Mouse (Mus musculus): ENCODE data around the gene Hydin. TPM values are rescaled to one million over a fixed set of nuclear protein-coding genes. Genes with fewer than 3 reads are reported as not detected.

Gene Hydin
- total and polyA plus RNA-seq, 3 experiments, result 9.5 to 17.3 (median 9.8) TPM

- no peak for DNase-seq (ENCODE audit: extremely low read depth)
- no peak overlapping the region for H3K9ac ChIP-seq (ENCODE audit: insufficient read depth, low read depth)
- H3K27ac ChIP-seq (ENCODE audit: insufficient read depth, low read depth), result no peak overlapping the region
- dilution Hi-C loops (cut with MboI; ENCODE audit: extremely low pct_ligation_motif_present, extremely low pct_unique_long_range_greater_than_20kb, low sequenced_read_pairs), result no loop called here
- H3K36me3 ChIP-seq (replicated peaks in 1 of 2; ENCODE audit: control insufficient read depth in 1 of 2, insufficient read depth in 1 of 2, low read length in 1 of 2), result peaks cover 9 to 78% of the 10 kb centered on the region in 2 experiments
- in situ Hi-C loops (cut with MboI; ENCODE audit: low pct_ligation_motif_present, low pct_unique_long_range_greater_than_20kb, low sequenced_read_pairs), result no loop called here
- H3K79me2 ChIP-seq (replicated peaks; ENCODE audit: control insufficient read depth, extremely low read depth, insufficient read depth, poor library complexity, severe bottlenecking), result no peaks in the 10 kb centered on the region
- H3K4me1 ChIP-seq (ENCODE audit: control insufficient read depth in 1 of 2, insufficient read depth in 2 of 2), result peaks cover 12 to 15% of the 10 kb centered on the region in 2 experiments
- peak; percentile 81 for TF ChIP-seq ZNF384 (IDR thresholded peaks at IDR 0.05; ENCODE audit: low read depth, low read length)
- no peak for TF ChIP-seq ELF1 (IDR thresholded peaks at IDR 0.05; ENCODE audit: low read depth, low read length)
- no peak overlapping the region for H3K4me3 ChIP-seq (replicated peaks in 1 of 3; ENCODE audit: low read depth in 2 of 3, low read length in 2 of 3, poor library complexity in 1 of 3)
- no peaks in the 10 kb centered on the region for H3K27me3 ChIP-seq (replicated peaks)
- H3K4me2 ChIP-seq (ENCODE audit: insufficient read depth, low read depth, poor library complexity, severe bottlenecking), result no peak overlapping the region
- H3K9me3 ChIP-seq (replicated peaks; ENCODE audit: low read length), result no peaks in the 10 kb centered on the region
These were observed 164.6 kb downstream of the Hydin start for GRCm38 (mm10) chr8:110431340-110431739.

- H3K79me2 ChIP-seq (replicated peaks; ENCODE audit: control insufficient read depth, extremely low read depth, insufficient read depth, poor library complexity, severe bottlenecking), result no peaks in the 10 kb centered on the region
- dilution Hi-C loops (cut with MboI; ENCODE audit: extremely low pct_ligation_motif_present, extremely low pct_unique_long_range_greater_than_20kb, low sequenced_read_pairs), result no loop called here
These were observed 173.8 kb downstream of the Hydin start for GRCm38 (mm10) chr8:110440528-110440927.

DNA sequence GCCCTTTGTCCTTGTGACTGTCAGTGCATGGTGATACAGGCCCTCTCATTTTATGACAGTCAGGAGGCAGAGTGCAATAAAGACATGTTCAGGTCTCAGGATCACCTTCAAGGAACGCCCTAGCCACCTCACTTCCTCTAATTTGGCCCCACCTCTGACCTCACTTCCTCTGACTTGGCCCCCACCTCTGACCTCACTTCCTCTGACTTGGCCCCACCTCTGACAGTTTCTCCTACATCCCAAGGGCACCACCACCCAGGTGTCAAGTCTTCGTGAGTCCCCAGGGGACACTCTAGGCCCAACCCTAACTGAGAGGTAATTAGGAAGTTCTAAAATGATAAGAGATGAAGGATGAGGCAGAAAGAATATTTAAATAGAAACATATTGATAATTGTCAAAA lies 177.5 kb downstream of the Hydin start:
- H3K4me1 ChIP-seq (ENCODE audit: control insufficient read depth in 1 of 2, insufficient read depth in 2 of 2), result peaks cover 0 to 5% of the 10 kb centered on the region in 2 experiments; a peak in 1 of 4 replicates
- dilution Hi-C loops (cut with MboI; ENCODE audit: extremely low pct_ligation_motif_present, extremely low pct_unique_long_range_greater_than_20kb, low sequenced_read_pairs), result no loop called here
- in situ Hi-C loops (cut with MboI; ENCODE audit: low pct_ligation_motif_present, low pct_unique_long_range_greater_than_20kb, low sequenced_read_pairs), result no loop called here
- peak; percentile 41; the same call in 1 of the 2 replicates for TF ChIP-seq HCFC1 (IDR thresholded peaks at IDR 0.05; ENCODE audit: low read depth, low read length)
- 0 out of 2 replicates have a peak, but pooled peaks have one; percentile 29 for TF ChIP-seq POLR2A (IDR thresholded peaks at IDR 0.05; ENCODE audit: low read depth, low read length)
- no peak for TF ChIP-seq USF1 (IDR thresholded peaks at IDR 0.05; ENCODE audit: low read depth, low read length)
- TF ChIP-seq TBP (conservative IDR thresholded peaks at IDR 0.05; ENCODE audit: low read depth, low read length), result no peak
- no peaks in the 10 kb centered on the region for H3K9me3 ChIP-seq (replicated peaks; ENCODE audit: low read length)
- H3K36me3 ChIP-seq (replicated peaks in 1 of 2; ENCODE audit: control insufficient read depth in 1 of 2, insufficient read depth in 1 of 2, low read length in 1 of 2), result peaks cover 17 to 61% of the 10 kb centered on the region in 2 experiments
- peak; percentile 72 for DNase-seq (ENCODE audit: extremely low read depth)
- H3K79me2 ChIP-seq (replicated peaks; ENCODE audit: control insufficient read depth, extremely low read depth, insufficient read depth, poor library complexity, severe bottlenecking), result no peaks in the 10 kb centered on the region
- peak overlapping the region; percentile 26 to 49 (median 41) for H3K4me3 ChIP-seq (replicated peaks in 1 of 3; ENCODE audit: low read depth in 2 of 3, low read length in 2 of 3, poor library complexity in 1 of 3)
- no peak overlapping the region for H3K4me2 ChIP-seq (ENCODE audit: insufficient read depth, low read depth, poor library complexity, severe bottlenecking)
- no peaks in the 10 kb centered on the region for H3K27me3 ChIP-seq (replicated peaks)
- H3K9ac ChIP-seq (ENCODE audit: insufficient read depth, low read depth), result no peak overlapping the region
- H3K27ac ChIP-seq (ENCODE audit: insufficient read depth, low read depth), result no peak overlapping the region

More at GRCm38 (mm10) chr8:110440528-110440927, 173.8 kb downstream of the Hydin start:
- H3K4me1 ChIP-seq (ENCODE audit: control insufficient read depth in 1 of 2, insufficient read depth in 2 of 2), result peaks cover 0 to 5% of the 10 kb centered on the region in 2 experiments; a peak in 1 of 4 replicates
- no peak overlapping the region for H3K4me2 ChIP-seq (ENCODE audit: insufficient read depth, low read depth, poor library complexity, severe bottlenecking)
- H3K9ac ChIP-seq (ENCODE audit: insufficient read depth, low read depth), result no peak overlapping the region
- TF ChIP-seq MEF2A (IDR thresholded peaks at IDR 0.05; ENCODE audit: borderline replicate concordance, low read depth, low read length), result no peak
- H3K27ac ChIP-seq (ENCODE audit: insufficient read depth, low read depth), result no peak overlapping the region
- no peak overlapping the region for H3K4me3 ChIP-seq (replicated peaks in 1 of 3; ENCODE audit: low read depth in 2 of 3, low read length in 2 of 3, poor library complexity in 1 of 3)
- no peaks in the 10 kb centered on the region for H3K9me3 ChIP-seq (replicated peaks; ENCODE audit: low read length)
- DNase-seq (ENCODE audit: extremely low read depth), result no peak
- peaks cover 6 to 75% of the 10 kb centered on the region in 2 experiments for H3K36me3 ChIP-seq (replicated peaks in 1 of 2; ENCODE audit: control insufficient read depth in 1 of 2, insufficient read depth in 1 of 2, low read length in 1 of 2)
- in situ Hi-C loops (cut with MboI; ENCODE audit: low pct_ligation_motif_present, low pct_unique_long_range_greater_than_20kb, low sequenced_read_pairs), result no loop called here
- no peaks in the 10 kb centered on the region for H3K27me3 ChIP-seq (replicated peaks)

All from CH12.LX (cell line).